Mouse (Mus musculus): ENCODE measurements around the gene Nbea.

Nbea gene

DNA sequence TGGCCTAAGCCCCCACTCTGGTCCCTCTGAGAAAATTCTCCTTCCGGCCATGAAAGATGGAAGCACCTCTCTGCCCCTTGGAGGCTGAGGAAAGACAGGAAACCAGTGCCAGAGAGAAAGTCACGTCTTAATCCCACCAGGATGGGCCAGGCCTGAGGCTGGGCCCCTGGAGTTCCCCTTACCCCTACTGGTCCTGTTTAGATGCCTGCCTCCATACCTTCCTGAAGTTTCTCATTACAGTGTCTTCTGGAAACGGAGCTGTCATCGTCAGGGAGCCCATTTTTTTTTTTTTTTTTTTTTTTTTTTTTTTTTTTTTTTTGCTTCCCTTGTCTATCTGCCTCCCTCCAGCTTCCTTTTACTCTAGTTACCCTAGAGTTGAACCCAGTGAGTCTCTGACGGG lies 571.5 kb downstream of the Nbea start:
- Histone ChIP-seq H3K27me3 (ENCODE audit: insufficient read depth, low read length) (0 out of 2 replicates have a peak, but pooled peaks cover 4% of the 10 kb centered on the region), H3K4me3 (replicated peaks; ENCODE audit: low read length) (no peak overlapping the region), H3K9me3 (ENCODE audit: low read length) (peaks cover 15% of the 10 kb centered on the region), H3K36me3 (ENCODE audit: insufficient read depth, low read length) (no peaks in the 10 kb centered on the region), H3K4me1 (replicated peaks; ENCODE audit: low read depth, low read length) (0 out of 2 replicates have a peak, but pooled peaks cover 8% of the 10 kb centered on the region)
- TF ChIP-seq CTCF (conservative IDR thresholded peaks at IDR 0.05; ENCODE audit: low read length), result no peak
- no peak for TF ChIP-seq POU5F1 (IDR thresholded peaks at IDR 0.05; ENCODE audit: borderline replicate concordance, low read length)
- no peak for TF ChIP-seq NANOG (IDR thresholded peaks at IDR 0.05; ENCODE audit: borderline replicate concordance, low read length)

- Histone ChIP-seq H3K36me3 (ENCODE audit: insufficient read depth, low read length) (no peaks in the 10 kb centered on the region), H3K27me3 (ENCODE audit: insufficient read depth, low read length) (0 out of 2 replicates have a peak, but pooled peaks cover 4% of the 10 kb centered on the region)
- TF ChIP-seq POU5F1 (IDR thresholded peaks at IDR 0.05; ENCODE audit: borderline replicate concordance, low read length) (no peak), NANOG (IDR thresholded peaks at IDR 0.05; ENCODE audit: borderline replicate concordance, low read length) (no peak), CTCF (conservative IDR thresholded peaks at IDR 0.05; ENCODE audit: low read length) (no peak)
Measured at GRCm38 (mm10) chr3:55610191-55610590, 573.3 kb downstream of the Nbea start.

GRCm38 (mm10) chr3:55600286-55600685 lies 583.2 kb downstream of the Nbea start:
- H3K36me3 ChIP-seq (ENCODE audit: insufficient read depth, low read length), result no peaks in the 10 kb centered on the region
- no peaks in the 10 kb centered on the region for H3K27me3 ChIP-seq (ENCODE audit: insufficient read depth, low read length)
- no peak overlapping the region for H3K4me3 ChIP-seq (replicated peaks; ENCODE audit: low read length)
- H3K4me1 ChIP-seq (replicated peaks; ENCODE audit: low read depth, low read length), result no peaks in the 10 kb centered on the region
- no peak for TF ChIP-seq POU5F1 (IDR thresholded peaks at IDR 0.05; ENCODE audit: borderline replicate concordance, low read length)
- TF ChIP-seq CTCF (conservative IDR thresholded peaks at IDR 0.05; ENCODE audit: low read length), result no peak
- TF ChIP-seq NANOG (IDR thresholded peaks at IDR 0.05; ENCODE audit: borderline replicate concordance, low read length), result no peak
- H3K9me3 ChIP-seq (ENCODE audit: low read length), result no peaks in the 10 kb centered on the region

More at GRCm38 (mm10) chr3:55610191-55610590, 573.3 kb downstream of the Nbea start:
- peak overlapping the region; percentile 41 for H3K4me3 ChIP-seq (replicated peaks; ENCODE audit: low read length)
- H3K4me1 ChIP-seq (replicated peaks; ENCODE audit: low read depth, low read length), result 0 out of 2 replicates have a peak, but pooled peaks cover 8% of the 10 kb centered on the region
- peaks cover 15% of the 10 kb centered on the region for H3K9me3 ChIP-seq (ENCODE audit: low read length)

DNA sequence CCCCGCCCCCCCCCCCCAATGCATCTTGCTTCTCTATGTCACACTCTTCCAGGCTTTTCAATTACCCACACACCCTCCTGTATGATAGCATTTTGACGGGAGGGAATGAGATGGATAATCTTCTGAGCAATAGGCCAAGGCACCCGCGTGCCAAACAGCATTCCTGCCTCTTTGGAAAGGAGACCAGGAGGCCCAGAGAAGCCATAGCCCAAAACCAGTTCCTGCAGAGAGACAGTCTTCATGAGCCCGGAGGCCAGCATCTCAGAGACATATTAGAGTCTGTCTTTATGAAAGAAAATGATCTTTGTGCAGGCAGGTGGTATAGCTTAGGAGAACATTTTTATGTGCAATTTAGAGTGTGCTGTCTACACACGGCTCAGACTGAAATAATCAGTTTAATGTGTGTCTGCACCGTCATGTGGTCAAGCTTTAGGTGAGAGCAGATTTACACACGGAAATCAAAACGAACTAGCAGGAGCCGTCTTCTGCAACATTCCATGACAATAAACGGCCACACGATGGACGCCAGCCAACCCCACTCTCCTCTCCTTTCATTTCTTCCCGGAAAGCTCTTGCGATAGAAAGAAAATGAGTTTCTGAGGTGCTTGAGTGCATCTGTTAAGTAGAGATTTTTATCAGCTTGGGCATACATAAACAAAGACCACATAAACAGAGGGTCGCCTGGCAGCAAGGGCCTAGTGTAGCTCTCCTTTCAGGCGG lies 584.0 kb downstream of the Nbea start:
- H3K4me1 ChIP-seq (replicated peaks; ENCODE audit: low read depth, low read length), result no peaks in the 10 kb centered on the region
- no peak for TF ChIP-seq CTCF (conservative IDR thresholded peaks at IDR 0.05; ENCODE audit: low read length)
- no peak for TF ChIP-seq NANOG (IDR thresholded peaks at IDR 0.05; ENCODE audit: borderline replicate concordance, low read length)
- TF ChIP-seq POU5F1 (IDR thresholded peaks at IDR 0.05; ENCODE audit: borderline replicate concordance, low read length), result no peak
- H3K27me3 ChIP-seq (ENCODE audit: insufficient read depth, low read length), result no peaks in the 10 kb centered on the region
- no peaks in the 10 kb centered on the region for H3K36me3 ChIP-seq (ENCODE audit: insufficient read depth, low read length)
- H3K9me3 ChIP-seq (ENCODE audit: low read length), result no peaks in the 10 kb centered on the region
- H3K4me3 ChIP-seq (replicated peaks; ENCODE audit: low read length), result no peak overlapping the region

DNA sequence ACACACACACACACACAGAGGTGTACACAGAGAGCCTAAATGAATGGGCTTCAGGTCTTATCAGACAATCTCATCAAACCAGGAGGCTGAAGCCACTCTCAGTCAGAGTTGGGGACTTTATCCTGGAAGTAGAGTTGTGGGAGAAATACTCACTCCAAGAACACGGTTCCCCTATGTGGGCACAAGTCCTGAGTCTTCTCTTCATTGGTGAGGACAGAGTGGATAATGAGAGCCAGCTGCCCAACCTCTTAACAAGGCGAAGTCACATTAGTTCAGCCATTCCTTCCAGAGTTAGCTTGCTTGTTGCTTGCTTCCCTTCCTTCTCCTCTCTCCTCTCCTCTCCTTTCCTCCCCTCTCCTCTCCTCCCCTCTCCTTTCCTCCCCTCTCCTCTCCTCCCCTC lies 584.8 kb downstream of the Nbea start:
- no peaks in the 10 kb centered on the region for H3K27me3 ChIP-seq (ENCODE audit: insufficient read depth, low read length)
- no peaks in the 10 kb centered on the region for H3K4me1 ChIP-seq (replicated peaks; ENCODE audit: low read depth, low read length)
- H3K4me3 ChIP-seq (replicated peaks; ENCODE audit: low read length), result no peak overlapping the region
- TF ChIP-seq NANOG (IDR thresholded peaks at IDR 0.05; ENCODE audit: borderline replicate concordance, low read length) (no peak), POU5F1 (IDR thresholded peaks at IDR 0.05; ENCODE audit: borderline replicate concordance, low read length) (no peak), CTCF (conservative IDR thresholded peaks at IDR 0.05; ENCODE audit: low read length) (no peak)
- no peaks in the 10 kb centered on the region for H3K36me3 ChIP-seq (ENCODE audit: insufficient read depth, low read length)
- H3K9me3 ChIP-seq (ENCODE audit: low read length), result no peaks in the 10 kb centered on the region

- H3K4me1 ChIP-seq (replicated peaks; ENCODE audit: low read depth, low read length), result peaks cover 19% of the 10 kb centered on the region
- no peaks in the 10 kb centered on the region for H3K36me3 ChIP-seq (ENCODE audit: insufficient read depth, low read length)
- no peak overlapping the region for H3K4me3 ChIP-seq (replicated peaks; ENCODE audit: low read length)
- TF ChIP-seq POU5F1 (IDR thresholded peaks at IDR 0.05; ENCODE audit: borderline replicate concordance, low read length), result no peak
- no peak for TF ChIP-seq NANOG (IDR thresholded peaks at IDR 0.05; ENCODE audit: borderline replicate concordance, low read length)
- TF ChIP-seq CTCF (conservative IDR thresholded peaks at IDR 0.05; ENCODE audit: low read length), result no peak
- no peaks in the 10 kb centered on the region for H3K27me3 ChIP-seq (ENCODE audit: insufficient read depth, low read length)
- no peaks in the 10 kb centered on the region for H3K9me3 ChIP-seq (ENCODE audit: low read length)
Measured at GRCm38 (mm10) chr3:55593312-55593711, 590.2 kb downstream of the Nbea start.

DNA sequence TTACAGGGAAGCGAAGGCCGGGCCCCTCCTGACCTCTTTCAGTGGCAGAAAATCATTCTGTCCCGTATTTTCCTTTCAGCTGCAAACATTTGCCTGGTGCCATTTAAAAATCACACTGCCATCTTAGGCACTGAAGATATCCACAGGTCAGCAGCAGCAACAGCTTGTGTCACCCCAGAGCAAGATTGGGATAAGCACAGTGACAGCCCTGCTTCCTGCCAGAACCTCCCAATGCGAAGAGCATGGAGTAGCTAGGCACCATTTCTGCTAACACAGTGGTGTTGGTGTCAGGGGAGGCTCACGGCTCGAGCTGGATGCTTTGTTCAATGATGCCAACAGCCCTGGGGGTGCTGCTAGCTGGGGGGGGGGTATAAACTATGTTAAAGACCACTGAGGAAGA lies 592.8 kb downstream of the Nbea start:
- no peaks in the 10 kb centered on the region for H3K27me3 ChIP-seq (ENCODE audit: insufficient read depth, low read length)
- TF ChIP-seq CTCF (conservative IDR thresholded peaks at IDR 0.05; ENCODE audit: low read length) (no peak), NANOG (IDR thresholded peaks at IDR 0.05; ENCODE audit: borderline replicate concordance, low read length) (no peak), POU5F1 (IDR thresholded peaks at IDR 0.05; ENCODE audit: borderline replicate concordance, low read length) (no peak)
- no peaks in the 10 kb centered on the region for H3K36me3 ChIP-seq (ENCODE audit: insufficient read depth, low read length)
- peaks cover 9% of the 10 kb centered on the region for H3K9me3 ChIP-seq (ENCODE audit: low read length)
- H3K4me3 ChIP-seq (replicated peaks; ENCODE audit: low read length), result no peak overlapping the region
- peaks cover 30% of the 10 kb centered on the region for H3K4me1 ChIP-seq (replicated peaks; ENCODE audit: low read depth, low read length)

DNA sequence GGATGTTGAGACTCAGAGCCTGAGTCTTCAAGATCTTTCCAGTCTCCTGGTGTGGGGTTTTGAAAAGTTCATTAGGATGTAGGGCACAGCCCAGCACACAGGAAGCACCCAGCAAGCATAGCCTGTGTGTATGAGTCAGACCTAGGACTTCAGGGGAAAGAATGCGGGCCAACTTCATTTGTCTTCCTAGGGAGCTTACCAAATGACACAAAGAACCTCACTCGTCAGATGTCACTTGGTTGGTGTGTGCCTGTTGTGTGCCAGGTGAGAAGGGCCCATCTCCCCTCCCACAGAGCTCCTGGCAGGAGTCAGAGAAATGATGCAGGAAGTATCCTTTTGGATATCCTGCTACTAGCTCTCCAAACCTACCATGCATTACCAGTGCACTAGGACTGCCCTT lies 593.2 kb downstream of the Nbea start:
- Histone ChIP-seq H3K4me3 (replicated peaks; ENCODE audit: low read length) (no peak overlapping the region), H3K4me1 (replicated peaks; ENCODE audit: low read depth, low read length) (peaks cover 30% of the 10 kb centered on the region), H3K27me3 (ENCODE audit: insufficient read depth, low read length) (no peaks in the 10 kb centered on the region), H3K9me3 (ENCODE audit: low read length) (peaks cover 9% of the 10 kb centered on the region), H3K36me3 (ENCODE audit: insufficient read depth, low read length) (no peaks in the 10 kb centered on the region)
- TF ChIP-seq POU5F1 (IDR thresholded peaks at IDR 0.05; ENCODE audit: borderline replicate concordance, low read length) (no peak), CTCF (conservative IDR thresholded peaks at IDR 0.05; ENCODE audit: low read length) (no peak), NANOG (IDR thresholded peaks at IDR 0.05; ENCODE audit: borderline replicate concordance, low read length) (no peak)

Data from E14TG2a.4 (cell line).